ENCODE assay signal across 8 mouse cellular contexts in genomic region chr9:69759721-69760221, GRCm38 (mm10). TPM values are rescaled to one million over a fixed set of nuclear protein-coding genes. Genes with fewer than 3 reads are reported as not detected.
DNase-seq lines count a peak whose midpoint lies in the region.

No protein-coding gene starts in this region.

- H3K4me3 ChIP-seq in midbrain, embryonic 10.5 days = peak overlapping the region; percentile 84

- under 1% methylated on average over 44 of the region's 44 CpGs for WGBS in midbrain, embryonic 10.5 days

- H3K27me3 ChIP-seq in midbrain, embryonic 10.5 days (ENCODE audit: low read depth, poor library complexity, severe bottlenecking) = peaks cover 99% of the 10 kb centered on the region

- H3K36me3 ChIP-seq in midbrain, embryonic 10.5 days = 0 out of 2 replicates have a peak, but pooled peaks cover 6% of the 10 kb centered on the region

- H3K4me1 ChIP-seq in midbrain, embryonic 10.5 days = peaks cover 100% of the 10 kb centered on the region

- peak; percentile 25 for DNase-seq in adrenal gland, adult 2 months
- DNase-seq in adrenal gland, postnatal 4 days (ENCODE audit: low spot score in 2 of 2) = no peak
- peak; percentile 22 to 25 for DNase-seq in thymus, adult 18-20 months
- no peak for DNase-seq in thymus, postnatal 10 days (ENCODE audit: low spot score in 2 of 2)
- peak; percentile 71 for DNase-seq in midbrain, embryonic 10.5 days (ENCODE audit: low spot score)
- DNase-seq in cerebellum, adult 11-12 months = no peak
- DNase-seq in urinary bladder, postnatal 25 days (ENCODE audit: low spot score) = no peak
- DNase-seq in MN1 (ENCODE audit: low spot score) = no peak

- no peaks in the 10 kb centered on the region for H3K9me3 ChIP-seq in midbrain, embryonic 10.5 days (replicated peaks)

- peak overlapping the region; percentile 93 for H3K27ac ChIP-seq in midbrain, embryonic 10.5 days (replicated peaks)

RNA-seq across cellular contexts. Expression of gene Foxb1, which starts 1.0 kb away (rescaled TPM):
- total RNA-seq in adrenal gland, adult 2 months (2021) = not detected
- not detected in 2 replicates for polyA plus RNA-seq in adrenal gland, adult 2 months (2012; rRNA removed)
- total RNA-seq in adrenal gland, postnatal 4 days (2021) = not detected
- 13.0 and 15.1 TPM in 2 replicates for polyA plus RNA-seq in midbrain, embryonic 10.5 days (2016; fragmentation: Nextera tagmentation; extraction: Ambion mirVana)

Comparison
In these comparisons a context has a peak if more than half of its experiments do, and no peak if none do; other contexts are left out.
1. DNase-seq: peak in adrenal gland, adult 2 months (single experiment), thymus, adult 18-20 months (2 of 2) and midbrain, embryonic 10.5 days (single experiment); none in adrenal gland, postnatal 4 days (0 of 2), thymus, postnatal 10 days (0 of 2), cerebellum, adult 11-12 months (single experiment), urinary bladder, postnatal 25 days (single experiment) and MN1 (single experiment).